Mouse (Mus musculus): Measurements from ENCODE around the gene AC129217.1. TPM values are rescaled to one million over a fixed set of nuclear protein-coding genes. Genes with fewer than 3 reads are reported as not detected.
A peak's percentile ranks its signal among the peaks of the same experiment; 100 is the strongest.

AC129217.1 gene
- polyA plus RNA-seq, 1 experiment from 2014 or later = not detected

DNA sequence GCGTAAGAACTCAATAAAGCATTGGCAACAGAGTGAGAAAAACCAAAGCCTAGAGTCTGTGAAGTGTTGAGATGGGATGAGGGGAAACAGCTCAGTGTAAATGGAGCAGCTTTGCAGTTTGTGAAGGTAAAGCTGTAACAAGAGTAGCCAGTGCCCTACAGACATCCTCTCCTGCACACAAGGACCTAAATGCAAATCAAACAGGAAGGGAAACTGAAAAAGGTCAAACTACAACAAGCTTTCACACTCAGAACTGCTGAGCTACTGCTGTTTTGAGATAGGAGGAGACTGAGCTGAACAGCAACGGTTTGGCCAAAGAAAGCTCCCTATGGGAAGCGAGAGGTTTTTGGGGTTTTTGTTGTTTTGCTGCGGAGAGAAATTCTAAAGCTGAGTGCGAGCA lies 22.8 kb upstream of the AC129217.1 start:
- no peaks in the 10 kb centered on the region for H3K9me3 ChIP-seq (replicated peaks)
- no peak overlapping the region for H3K27ac ChIP-seq
- peaks cover 80% of the 10 kb centered on the region for H3K36me3 ChIP-seq (ENCODE audit: poor library complexity, severe bottlenecking)
- no peak overlapping the region for H3K4me3 ChIP-seq
- no peak for ATAC-seq
- 94% methylated on average over 5 of the region's 5 CpGs for whole genome bisulfite sequencing
- H3K4me2 ChIP-seq = no peak overlapping the region
- no peak overlapping the region for H3K9ac ChIP-seq
- peaks cover 9% of the 10 kb centered on the region for H3K4me1 ChIP-seq
- no peaks in the 10 kb centered on the region for H3K27me3 ChIP-seq

DNA sequence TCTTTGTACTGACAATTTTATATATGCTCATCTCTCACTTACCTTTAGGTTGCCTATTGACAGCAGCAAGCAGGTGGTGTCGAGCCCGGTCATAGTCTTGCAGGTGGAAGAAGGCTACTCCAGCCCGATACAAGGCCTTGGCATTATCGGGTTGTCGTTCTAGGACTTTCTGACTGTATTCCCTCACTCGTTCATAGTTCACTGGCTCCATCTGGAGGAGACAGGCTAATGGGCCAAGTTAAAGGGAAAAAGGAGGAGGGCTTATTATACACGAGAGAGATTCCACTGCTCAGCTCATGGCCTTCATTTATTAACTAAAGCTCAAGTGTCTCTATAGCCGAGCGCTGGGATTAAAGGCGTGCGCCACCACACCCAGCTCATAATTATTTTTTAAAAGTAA lies 13.8 kb upstream of the AC129217.1 start:
- Histone ChIP-seq H3K27me3 (no peaks in the 10 kb centered on the region), H3K4me3 (no peak overlapping the region), H3K36me3 (ENCODE audit: poor library complexity, severe bottlenecking) (peaks cover 57% of the 10 kb centered on the region), H3K9ac (peak overlapping the region; percentile 22; the same call in 1 of the 2 replicates), H3K4me2 (peak overlapping the region; percentile 19), H3K27ac (no peak overlapping the region), H3K9me3 (replicated peaks) (no peaks in the 10 kb centered on the region), H3K4me1 (peaks cover 32% of the 10 kb centered on the region)
- ATAC-seq = no peak
- 74% methylated on average over 11 of the region's 11 CpGs for WGBS

- no peaks in the 10 kb centered on the region for H3K27me3 ChIP-seq
- ATAC-seq = no peak
- H3K4me3 ChIP-seq = peak overlapping the region; percentile 100
- H3K36me3 ChIP-seq (ENCODE audit: poor library complexity, severe bottlenecking) = peaks cover 47% of the 10 kb centered on the region
- peaks cover 43% of the 10 kb centered on the region for H3K4me1 ChIP-seq
- H3K27ac ChIP-seq = no peak overlapping the region
- H3K4me2 ChIP-seq = peak overlapping the region; percentile 48
- peak overlapping the region; percentile 53 for H3K9ac ChIP-seq
- no peaks in the 10 kb centered on the region for H3K9me3 ChIP-seq (replicated peaks)
- WGBS = 55% methylated on average over 3 of the region's 3 CpGs
Measured at GRCm38 (mm10) chr19:8817001-8817400, 12.6 kb upstream of the AC129217.1 start.

DNA sequence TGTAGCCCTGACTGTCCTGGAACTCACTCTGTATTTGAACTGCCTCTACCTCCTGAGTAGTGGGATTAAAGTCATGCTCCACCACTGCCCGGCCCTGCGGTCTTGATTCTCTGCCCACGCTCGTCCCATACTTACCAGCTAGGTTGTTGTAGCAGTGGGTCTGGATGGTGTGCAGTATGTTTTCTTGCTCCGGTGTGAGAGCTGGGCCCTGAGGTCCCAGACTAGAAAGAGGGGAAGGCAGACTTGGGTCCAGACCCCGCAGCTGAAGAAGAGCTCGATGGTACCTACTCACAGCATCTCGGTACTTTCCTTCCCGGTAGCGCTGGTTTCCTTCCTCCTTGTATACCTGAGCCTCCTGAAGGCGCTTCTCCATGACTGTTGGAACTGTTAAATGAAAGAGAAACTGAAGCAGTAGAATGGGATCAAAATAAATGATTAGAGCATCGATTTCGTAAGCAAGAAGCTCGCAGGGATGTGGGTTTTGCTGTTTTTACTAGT lies 11.2 kb upstream of the AC129217.1 start:
- Histone ChIP-seq H3K4me2 (peak overlapping the region; percentile 92), H3K9me3 (replicated peaks) (no peaks in the 10 kb centered on the region), H3K27me3 (no peaks in the 10 kb centered on the region), H3K4me3 (peak overlapping the region; percentile 100), H3K9ac (peak overlapping the region; percentile 81), H3K4me1 (peaks cover 56% of the 10 kb centered on the region), H3K27ac (peak overlapping the region; percentile 99), H3K36me3 (ENCODE audit: poor library complexity, severe bottlenecking) (peaks cover 42% of the 10 kb centered on the region)
- WGBS = 29% methylated on average over 14 of the region's 14 CpGs
- ATAC-seq = no peak

DNA sequence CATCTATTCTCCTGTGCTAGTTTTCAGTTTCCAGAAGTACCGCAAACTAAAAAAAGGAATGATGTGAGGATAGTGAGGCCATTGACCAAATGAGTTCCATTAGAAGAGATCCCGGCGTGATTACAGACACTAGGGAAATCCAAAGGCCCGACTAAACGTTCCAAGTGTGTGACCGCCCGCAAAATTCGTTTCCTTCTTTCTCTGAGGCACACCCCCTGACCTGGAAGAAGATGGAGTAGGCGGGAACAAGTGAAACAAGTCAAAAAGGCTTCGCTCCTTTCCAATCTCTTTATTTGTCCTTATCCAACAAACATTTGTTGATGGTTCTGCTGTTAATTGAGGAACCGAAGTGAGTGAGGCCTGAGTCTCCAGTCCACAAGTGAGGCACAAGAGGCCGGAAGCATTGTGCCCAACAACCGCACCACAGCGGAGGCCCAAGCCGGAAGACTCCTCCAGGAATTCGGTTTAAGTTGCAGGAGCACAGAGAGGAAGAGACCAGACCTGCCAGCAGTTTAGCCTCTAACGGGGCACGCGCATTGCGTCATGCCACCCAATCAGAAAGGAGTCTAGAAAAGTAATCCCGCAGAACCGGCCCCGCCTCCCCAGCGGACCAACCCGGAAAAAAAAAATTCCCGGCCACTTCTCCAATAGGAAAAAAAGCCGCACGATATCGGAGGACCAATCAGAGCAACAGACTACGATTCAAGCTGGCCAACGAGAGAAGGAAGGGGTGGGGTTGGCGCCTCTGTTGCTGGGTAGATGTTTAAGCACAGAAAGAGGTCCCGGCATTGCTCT lies 10.6 kb upstream of the AC129217.1 start, which contains the start of gene Ttc9c:
Ttc9c (minus strand) TSS at position 533 of the 795 bp plus-strand sequence.
- peak within 1 kb of the TSS; percentile 100 for H3K4me3 ChIP-seq
- under 1% methylated on average over 33 of the region's 33 CpGs for WGBS
- no peaks in the 10 kb centered on the region for H3K27me3 ChIP-seq
- ATAC-seq = peak; percentile 94
- no peaks in the 10 kb centered on the region for H3K9me3 ChIP-seq (replicated peaks)
- peak within 1 kb of the TSS; percentile 99 for H3K27ac ChIP-seq
- H3K9ac ChIP-seq = peak within 1 kb of the TSS; percentile 99
- peaks cover 42% of the 10 kb centered on the region for H3K36me3 ChIP-seq (ENCODE audit: poor library complexity, severe bottlenecking)
- H3K4me1 ChIP-seq = peaks cover 58% of the 10 kb centered on the region
- H3K4me2 ChIP-seq = peak within 1 kb of the TSS; percentile 92

DNA sequence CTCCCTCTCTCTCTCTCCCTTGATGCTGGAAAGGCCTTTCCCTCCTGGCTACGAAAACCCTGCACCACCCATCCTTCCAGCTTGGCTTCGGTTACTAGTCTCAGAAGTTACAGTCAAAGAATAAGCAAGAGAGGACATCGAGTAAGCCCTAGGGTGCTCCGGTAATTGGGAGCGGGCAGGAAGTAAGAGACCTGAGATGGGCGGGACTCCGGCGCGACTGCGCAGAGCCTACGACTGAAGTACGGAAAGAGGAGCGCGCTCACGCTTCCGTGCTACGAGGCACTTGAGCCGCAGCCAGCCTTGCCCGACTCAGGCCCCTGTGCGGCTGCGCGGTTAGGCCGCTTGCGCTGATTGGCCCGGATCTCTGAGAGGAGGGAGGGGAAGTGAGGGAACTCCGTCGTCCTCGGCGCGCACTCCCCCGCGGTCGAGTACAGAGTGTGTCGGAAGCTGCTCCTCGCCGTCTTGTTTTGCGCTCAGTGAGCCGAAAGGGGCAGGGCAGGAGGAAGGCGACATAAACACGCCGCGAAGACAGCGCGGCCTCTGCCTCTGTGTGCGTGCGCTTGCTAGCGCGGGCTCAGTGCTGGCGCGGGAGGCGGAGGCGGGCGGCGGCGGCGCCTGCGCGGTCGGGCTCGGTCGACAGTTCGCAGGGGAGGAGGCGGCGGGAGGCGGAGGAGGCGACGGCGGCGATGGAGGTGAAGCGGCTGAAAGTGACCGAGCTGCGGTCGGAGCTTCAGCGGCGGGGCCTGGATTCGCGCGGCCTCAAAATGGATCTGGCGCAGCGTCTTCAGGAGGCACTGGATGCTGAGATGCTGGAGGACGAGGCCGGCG lies 9.8 kb upstream of the AC129217.1 start, which contains the start of gene Hnrnpul2:
Hnrnpul2 (plus strand) TSS at position 415 of the 828 bp plus-strand sequence.
- peak within 1 kb of the TSS; percentile 99 for H3K27ac ChIP-seq
- peak within 1 kb of the TSS; percentile 92 for H3K4me2 ChIP-seq
- peak within 1 kb of the TSS; percentile 99 for H3K9ac ChIP-seq
- ATAC-seq = peak; percentile 96
- under 1% methylated on average over 74 of the region's 83 CpGs for WGBS
- H3K9me3 ChIP-seq (replicated peaks) = no peaks in the 10 kb centered on the region
- peak within 1 kb of the TSS; percentile 100 for H3K4me3 ChIP-seq
- H3K4me1 ChIP-seq = peaks cover 58% of the 10 kb centered on the region
- H3K27me3 ChIP-seq = no peaks in the 10 kb centered on the region
- H3K36me3 ChIP-seq (ENCODE audit: poor library complexity, severe bottlenecking) = peaks cover 43% of the 10 kb centered on the region

GRCm38 (mm10) chr19:8820424-8820956 lies 9.1 kb upstream of the AC129217.1 start:
- H3K36me3 ChIP-seq (ENCODE audit: poor library complexity, severe bottlenecking) = peaks cover 43% of the 10 kb centered on the region
- H3K4me3 ChIP-seq = peak overlapping the region; percentile 100
- ATAC-seq = no peak
- H3K9ac ChIP-seq = peak overlapping the region; percentile 99
- no peaks in the 10 kb centered on the region for H3K9me3 ChIP-seq (replicated peaks)
- H3K27me3 ChIP-seq = no peaks in the 10 kb centered on the region
- peak overlapping the region; percentile 92 for H3K4me2 ChIP-seq
- H3K4me1 ChIP-seq = peaks cover 53% of the 10 kb centered on the region
- peak overlapping the region; percentile 99 for H3K27ac ChIP-seq
- WGBS = under 1% methylated on average over 48 of the region's 48 CpGs

GRCm38 (mm10) chr19:8821146-8821545 lies 8.4 kb upstream of the AC129217.1 start:
- ATAC-seq = no peak
- 1% methylated on average over 7 of the region's 7 CpGs for WGBS
- Histone ChIP-seq H3K4me2 (peak overlapping the region; percentile 92), H3K27me3 (no peaks in the 10 kb centered on the region), H3K9ac (peak overlapping the region; percentile 99), H3K27ac (no peak overlapping the region), H3K4me1 (peaks cover 48% of the 10 kb centered on the region), H3K9me3 (replicated peaks) (no peaks in the 10 kb centered on the region), H3K4me3 (peak overlapping the region; percentile 100), H3K36me3 (ENCODE audit: poor library complexity, severe bottlenecking) (peaks cover 44% of the 10 kb centered on the region)

DNA sequence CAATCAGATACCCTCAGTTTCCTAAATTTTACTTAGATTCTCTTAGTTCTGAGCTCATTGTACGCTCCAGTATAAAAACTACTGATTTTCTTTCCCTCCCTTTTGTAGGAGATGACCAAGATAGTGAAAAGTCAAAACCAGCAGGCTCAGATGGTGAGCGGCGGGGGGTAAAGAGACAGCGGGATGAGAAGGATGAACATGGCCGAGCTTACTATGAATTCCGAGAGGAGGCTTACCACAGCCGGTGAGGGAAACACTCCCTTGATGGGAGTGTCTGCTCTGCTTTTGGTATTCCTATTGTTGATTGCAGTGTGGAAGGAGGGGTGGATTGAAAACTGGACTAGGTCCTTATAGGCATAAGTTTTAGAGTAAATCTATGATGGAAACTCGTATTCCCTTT lies 6.9 kb upstream of the AC129217.1 start:
- peak overlapping the region; percentile 99 for H3K9ac ChIP-seq
- 78% methylated on average over 8 of the region's 8 CpGs for WGBS

DNA sequence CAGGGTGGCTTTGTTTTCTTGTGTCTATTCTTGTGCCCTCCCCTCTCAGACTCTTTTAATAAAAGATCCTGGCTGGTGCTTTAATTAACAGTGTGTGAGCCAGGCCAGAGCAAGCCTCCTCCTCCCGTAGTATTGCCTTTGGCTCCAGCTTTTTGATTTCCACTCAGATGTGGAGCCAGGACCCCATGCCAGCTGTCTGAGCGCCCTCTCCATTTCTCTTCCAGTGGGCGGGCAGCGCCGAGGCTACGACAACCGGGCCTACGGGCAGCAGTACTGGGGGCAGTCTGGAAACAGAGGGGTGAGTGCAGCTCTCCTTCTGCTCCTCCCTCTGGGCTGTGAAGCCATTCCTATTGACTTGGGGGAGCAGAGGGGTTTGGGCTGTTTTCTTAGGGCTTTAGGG lies 1.1 kb downstream of the AC129217.1 start:
- WGBS = 87% methylated on average over 8 of the region's 8 CpGs
- Histone ChIP-seq H3K9ac (no peak overlapping the region), H3K4me1 (no peaks in the 10 kb centered on the region), H3K4me2 (no peak overlapping the region), H3K36me3 (ENCODE audit: poor library complexity, severe bottlenecking) (peaks cover 98% of the 10 kb centered on the region), H3K4me3 (no peak overlapping the region), H3K27ac (no peak overlapping the region), H3K9me3 (replicated peaks) (no peaks in the 10 kb centered on the region), H3K27me3 (no peaks in the 10 kb centered on the region)
- ATAC-seq = 0 out of 2 replicates have a peak, but pooled peaks have one; percentile 27

More for the DNA sequence above, 6.9 kb upstream of the AC129217.1 start:
- H3K27me3 ChIP-seq = no peaks in the 10 kb centered on the region
- no peak overlapping the region for H3K27ac ChIP-seq
- peak overlapping the region; percentile 92 for H3K4me2 ChIP-seq
- peaks cover 51% of the 10 kb centered on the region for H3K36me3 ChIP-seq (ENCODE audit: poor library complexity, severe bottlenecking)
- H3K4me1 ChIP-seq = peaks cover 33% of the 10 kb centered on the region
- no peaks in the 10 kb centered on the region for H3K9me3 ChIP-seq (replicated peaks)
- peak overlapping the region; percentile 100 for H3K4me3 ChIP-seq
- ATAC-seq = no peak

GRCm38 (mm10) chr19:8831262-8831661 lies 1.7 kb downstream of the AC129217.1 start:
- Histone ChIP-seq H3K4me1 (no peaks in the 10 kb centered on the region), H3K36me3 (ENCODE audit: poor library complexity, severe bottlenecking) (peaks cover 98% of the 10 kb centered on the region), H3K4me3 (no peak overlapping the region), H3K27ac (no peak overlapping the region), H3K27me3 (no peaks in the 10 kb centered on the region), H3K9me3 (replicated peaks) (no peaks in the 10 kb centered on the region), H3K4me2 (no peak overlapping the region), H3K9ac (no peak overlapping the region)
- WGBS = 81% methylated on average over 11 of the region's 11 CpGs
- ATAC-seq = no peak

All from forebrain, embryonic 13.5 days (tissue).